Mouse (Mus musculus): ENCODE measurements at regions not wholly inside any gene's neighbourhood (a gene's known extent, or its start where the extent isn't known, plus 50 kb on each side); places are given as distances from the start of the nearest gene placed in this dataset.

DNA sequence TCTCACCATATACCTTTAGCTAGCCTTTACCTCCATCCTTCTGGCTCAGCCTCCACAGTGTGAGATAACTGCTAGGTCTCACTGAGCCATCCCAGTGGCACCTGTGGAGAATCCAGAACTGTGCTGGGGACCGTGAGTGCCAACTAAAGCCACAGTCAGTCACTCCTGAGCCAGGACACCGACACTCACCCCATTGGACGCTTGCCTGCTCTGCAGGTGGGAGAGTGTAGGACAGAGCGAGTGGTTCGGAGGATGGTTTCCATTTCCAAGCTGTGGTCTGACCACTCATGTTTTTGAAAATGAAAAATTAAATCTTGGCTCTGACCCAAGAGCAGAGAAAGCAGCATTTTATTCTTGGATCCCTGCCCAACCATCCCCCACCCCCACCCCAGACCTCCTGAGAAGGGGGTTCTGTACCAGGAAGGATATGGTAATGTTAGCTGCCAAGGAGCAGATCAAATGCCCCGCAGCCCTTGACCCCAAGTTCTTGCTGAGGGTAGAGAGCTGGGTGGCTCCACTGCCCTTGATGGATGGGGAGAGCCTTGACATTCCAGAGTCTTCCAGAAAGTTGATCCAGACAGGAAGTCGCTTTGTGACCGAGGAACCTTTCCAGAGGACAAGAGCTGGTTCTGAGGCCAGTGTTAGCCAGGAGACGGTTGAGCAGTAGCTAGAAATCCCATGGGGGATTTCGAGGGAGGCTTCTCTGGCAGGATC is 83.3 kb upstream of the Smim23 start:
- no peak for DNase-seq

DNA sequence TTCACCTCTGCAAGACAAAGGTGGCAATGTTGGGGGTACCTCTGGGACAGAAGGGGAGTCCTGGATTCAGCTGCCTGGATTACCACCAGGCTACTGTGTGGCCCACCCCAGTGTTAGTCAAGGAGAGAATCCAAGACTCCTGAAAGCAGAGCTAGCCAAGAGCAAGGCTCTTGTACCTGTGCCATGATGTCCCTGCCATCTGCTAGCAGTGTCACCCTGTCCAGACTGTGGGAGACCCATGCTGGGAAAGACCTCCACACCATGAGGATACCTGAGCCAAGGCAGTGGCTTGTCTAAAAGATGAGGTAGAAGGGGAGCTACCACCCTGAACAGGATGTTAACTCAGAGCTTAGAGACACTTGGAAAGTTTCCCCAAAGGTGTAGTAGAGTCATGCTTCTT is 79.6 kb upstream of the Smim23 start:
- no peak for DNase-seq

DNA sequence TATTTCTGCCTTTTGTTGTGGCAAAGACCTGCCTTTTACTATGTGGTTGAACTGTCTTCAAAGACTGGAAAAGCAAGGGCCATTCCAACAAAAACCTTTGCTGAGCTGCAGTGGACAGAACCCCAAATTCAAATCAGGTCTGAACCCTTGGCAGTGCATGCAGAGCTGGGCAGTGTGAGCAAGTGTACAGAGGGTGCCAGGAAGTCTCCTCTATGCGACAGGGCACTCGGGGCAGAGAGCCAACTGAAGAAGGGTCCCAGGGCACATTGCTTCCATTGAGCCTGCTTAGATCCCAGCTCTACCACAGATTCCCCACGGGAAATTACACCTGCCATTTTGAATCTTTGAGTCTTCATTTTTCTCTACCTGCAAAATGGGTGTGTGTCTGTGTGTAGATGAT is 79.0 kb upstream of the Smim23 start:
- peak; percentile 30 for DNase-seq

DNA sequence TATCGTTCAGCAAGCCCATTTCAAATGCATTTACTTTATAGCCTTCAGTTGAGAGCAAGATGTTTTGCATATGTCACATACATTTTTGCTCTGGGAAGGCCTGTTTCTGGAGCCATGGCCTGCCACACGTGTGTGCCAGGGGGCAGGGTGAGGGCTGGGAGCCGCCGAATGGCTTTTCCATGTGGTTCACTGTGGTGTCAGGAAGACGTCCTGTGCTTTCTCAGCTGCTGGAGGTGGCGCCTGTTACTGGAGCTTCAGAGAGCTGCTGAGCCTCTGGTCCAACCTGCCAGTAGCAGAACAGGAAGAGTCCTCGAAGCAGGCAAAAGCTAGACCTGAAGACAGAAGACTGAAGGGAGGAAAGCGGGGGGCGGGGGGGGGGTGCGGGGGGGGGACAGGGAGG is 78.5 kb upstream of the Smim23 start:
- no peak for DNase-seq

DNA sequence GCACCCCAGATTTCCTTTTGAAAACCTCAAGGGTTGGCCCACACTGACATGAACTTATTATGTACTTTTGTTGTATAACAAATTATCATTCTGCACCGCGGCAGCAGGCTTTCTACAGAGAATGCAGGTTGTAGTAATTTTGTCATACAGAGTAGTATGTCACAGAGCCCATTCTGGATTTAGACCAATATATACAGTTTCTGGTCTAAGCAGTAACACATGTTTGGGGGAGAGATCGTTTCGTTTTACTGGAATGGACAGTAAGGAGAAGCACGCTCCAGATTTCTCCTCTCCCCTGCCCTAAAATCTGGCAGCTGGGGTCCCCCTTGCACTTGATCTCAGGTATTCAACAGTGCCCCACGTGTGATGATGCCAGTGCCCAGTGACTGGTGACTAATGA is 76.0 kb upstream of the Smim23 start:
- no peak for DNase-seq

DNA sequence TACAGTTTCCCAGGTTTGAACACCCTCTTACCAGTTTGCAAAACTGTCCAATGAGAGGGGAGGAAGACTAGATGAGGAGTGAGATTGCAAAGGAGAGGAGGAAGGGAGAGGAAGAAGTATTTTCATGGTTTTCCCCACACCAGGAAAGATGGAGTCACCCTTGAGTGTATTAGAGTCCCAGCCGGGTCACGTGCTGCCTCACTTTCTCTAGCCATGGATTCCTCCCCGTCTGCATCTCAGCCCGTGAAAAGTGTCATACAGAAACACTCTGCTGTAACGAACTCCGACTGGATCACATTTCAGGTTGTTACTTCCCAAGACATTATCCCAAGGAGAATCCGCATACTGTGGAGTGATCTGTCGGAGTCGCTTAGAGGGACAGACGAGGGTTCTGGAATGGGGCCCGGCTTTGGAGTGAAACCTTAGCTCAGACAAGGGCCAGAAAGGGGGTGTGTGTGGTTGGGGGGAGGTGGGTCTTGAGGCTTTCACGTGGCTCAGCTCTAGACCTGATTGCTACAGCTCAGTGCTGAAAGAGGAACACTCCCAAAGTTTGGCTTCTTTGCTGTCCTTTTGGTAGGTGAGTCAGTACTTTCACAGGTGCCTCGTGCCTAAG is 75.3 kb upstream of the Smim23 start:
- no peak for DNase-seq

DNA sequence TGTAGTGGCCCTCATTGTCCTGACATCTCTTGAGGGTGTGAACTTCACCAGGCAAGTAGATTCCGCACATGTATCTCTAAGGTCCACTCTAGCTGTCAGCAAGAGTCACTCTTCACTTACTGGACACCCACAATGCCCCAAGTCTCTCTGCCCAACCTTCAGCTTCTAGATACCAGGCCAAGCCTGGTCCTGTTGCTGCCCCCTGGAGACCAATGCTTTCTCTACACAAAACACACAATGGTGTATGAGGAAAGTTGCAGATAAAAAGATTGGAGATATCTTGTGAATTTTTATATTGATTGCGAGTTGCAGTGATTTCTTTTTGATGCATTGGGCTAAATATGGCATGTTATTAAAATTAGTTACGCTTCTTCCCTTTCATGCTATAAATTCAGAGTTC is 71.0 kb upstream of the Smim23 start:
- DNase-seq: no peak

DNA sequence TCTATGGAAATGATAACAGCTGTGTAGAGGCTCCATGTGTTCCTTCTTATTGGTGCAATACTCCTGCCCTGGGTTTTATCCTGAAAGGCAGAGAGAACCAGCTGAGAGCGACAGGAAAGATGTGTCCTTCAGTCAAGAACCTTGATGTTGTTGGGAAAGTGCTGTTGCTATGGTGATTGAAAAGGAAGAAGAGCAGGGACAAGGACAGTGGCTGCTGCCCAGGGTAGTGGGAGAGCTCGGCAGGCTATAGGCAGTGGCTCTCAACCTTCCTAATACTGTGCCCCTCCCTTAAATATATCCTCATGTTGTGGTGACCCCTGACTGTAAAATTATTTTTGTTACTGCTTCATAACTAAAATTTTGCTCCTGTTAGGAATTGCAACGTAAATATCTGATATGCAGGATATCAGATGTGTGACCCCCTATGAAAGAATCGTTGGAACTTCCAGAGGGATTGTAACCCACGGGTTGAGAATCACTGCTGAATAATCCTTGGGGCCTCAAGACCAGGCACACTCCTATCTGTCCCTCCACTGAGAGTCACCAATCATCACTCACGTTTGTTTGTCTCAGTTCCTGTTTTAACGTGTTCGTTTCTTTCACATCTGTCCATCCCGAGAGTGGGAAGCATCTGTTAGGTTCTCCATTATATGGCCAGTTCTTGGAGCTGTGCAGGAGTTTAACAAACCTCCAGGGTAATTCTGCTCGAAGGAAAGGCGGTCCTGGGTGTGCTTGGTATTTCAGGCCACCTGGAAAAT is 68.9 kb upstream of the Smim23 start:
- no peak for DNase-seq

DNA sequence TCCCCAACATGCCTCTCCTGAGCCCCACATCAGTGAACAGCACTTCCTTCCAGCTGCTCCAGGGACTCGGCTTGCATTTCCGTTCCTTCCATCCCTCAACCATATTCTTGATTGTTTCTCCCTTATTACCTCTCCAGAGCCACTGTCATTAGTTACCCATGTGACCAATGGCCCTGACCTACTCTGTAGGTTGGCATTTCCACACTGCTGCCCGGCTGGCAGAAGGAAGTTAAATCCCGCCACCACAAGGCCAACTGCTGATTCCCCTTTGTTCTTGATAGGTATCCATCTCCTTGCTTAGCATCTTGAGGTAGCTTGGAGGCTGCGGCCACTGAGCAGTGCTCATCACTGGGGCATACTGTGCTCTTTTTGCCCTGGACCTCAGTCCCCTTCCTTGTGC is 68.1 kb upstream of the Smim23 start:
- no peak for DNase-seq

DNA sequence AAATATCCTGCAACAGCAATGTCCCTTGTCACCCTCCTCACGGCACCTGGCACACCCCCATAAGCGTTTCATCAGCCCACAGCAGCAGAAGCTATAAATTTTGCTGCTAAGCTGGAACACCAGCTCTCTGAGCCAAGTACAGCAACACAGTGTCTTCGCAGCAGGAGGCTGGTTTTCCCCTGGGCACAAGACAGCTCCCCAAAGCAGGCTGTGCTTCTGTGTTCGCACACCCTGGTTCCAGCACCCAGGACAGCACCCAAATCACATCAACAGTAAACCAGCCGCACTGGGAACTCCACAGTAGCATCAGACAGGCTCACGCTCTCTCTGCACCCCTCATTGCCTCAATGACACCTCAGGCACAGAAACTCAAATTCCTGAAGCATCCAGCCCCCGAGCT is 64.8 kb upstream of the Smim23 start:
- DNase-seq: peak; percentile 10

DNA sequence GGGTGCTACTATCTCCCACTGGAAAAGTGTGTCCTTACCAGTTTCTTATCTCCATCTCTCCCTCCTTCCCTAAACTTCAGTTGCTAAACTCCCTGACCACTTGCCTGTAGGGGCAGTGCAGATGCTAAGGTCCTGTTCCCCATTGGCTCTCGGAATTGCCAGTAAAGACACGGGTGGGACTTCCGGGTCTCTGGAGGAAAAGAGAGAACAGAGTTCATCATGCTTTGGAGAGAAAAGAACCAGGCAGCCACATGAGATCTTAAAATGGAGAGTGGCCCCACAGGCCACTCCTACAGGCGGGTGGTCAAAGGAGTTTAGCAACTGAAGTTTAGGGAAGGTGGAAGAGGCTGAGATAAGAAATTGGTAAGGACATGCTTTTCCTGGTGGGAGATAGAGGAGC is 60.3 kb upstream of the Smim23 start:
- DNase-seq: no peak

DNA sequence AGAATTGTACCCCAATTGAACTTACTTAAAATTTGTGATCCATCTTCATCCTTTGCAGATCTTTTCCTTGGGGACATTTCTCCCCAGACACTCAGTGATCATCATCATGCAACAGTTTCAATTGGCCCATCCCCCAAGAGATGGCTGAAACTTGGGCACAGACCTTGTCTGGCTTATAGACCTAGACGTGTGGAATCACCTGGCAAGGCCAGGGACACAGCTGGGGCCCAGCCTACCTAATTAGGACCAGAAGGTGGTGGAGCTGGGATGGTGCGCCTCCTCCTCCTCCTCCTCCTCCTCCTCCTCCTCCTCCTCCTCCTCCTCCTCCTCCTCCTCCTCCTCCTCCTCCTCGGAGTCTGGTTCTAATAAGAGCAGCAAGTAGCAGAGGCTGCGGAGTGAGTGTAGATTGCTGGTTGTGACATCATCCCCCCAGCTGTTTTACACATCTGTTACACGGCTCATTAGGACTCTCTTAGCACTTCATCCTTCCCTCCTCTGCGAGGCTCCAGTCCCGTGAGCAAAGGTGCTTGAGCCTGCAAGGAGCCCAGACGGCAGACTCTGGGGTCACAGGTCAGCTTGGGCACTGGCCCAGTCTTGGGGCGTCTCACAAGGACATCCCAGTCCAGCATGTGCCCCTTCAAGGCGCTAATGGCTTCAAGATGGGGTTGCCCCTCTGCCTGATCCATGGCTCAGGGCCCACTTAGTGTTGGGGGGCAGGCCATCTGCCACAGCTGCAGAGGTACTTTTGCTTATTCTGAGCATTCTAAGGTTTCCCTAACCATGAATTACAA is 58.9 kb upstream of the Smim23 start:
- no peak for DNase-seq

DNA sequence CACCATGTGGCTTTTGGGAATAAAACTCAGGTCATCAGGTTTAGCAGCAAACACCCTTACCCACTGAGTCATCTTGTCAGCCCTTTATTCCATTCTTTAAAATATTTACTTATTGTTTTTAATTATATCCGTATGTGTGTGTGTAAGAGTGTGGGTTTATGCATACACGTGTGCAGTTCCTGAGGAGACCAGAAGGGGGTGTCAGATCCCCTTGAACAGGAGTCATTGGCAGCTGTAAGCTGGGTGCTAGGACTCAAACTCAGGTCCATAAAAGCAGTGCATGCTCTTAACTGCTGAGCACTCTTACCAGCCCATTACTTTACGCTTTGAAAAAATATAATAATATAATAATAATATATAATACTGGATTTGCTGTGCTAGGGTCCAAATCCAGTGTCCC is 54.6 kb upstream of the Smim23 start:
- no peak for DNase-seq

Data from right cerebral cortex, adult 18-20 months (tissue).